Mouse (Mus musculus) intestine, postnatal 0 days (tissue): Measurements from ENCODE around the gene Cmya5. TPM values are rescaled to one million over a fixed set of nuclear protein-coding genes. Genes with fewer than 3 reads are reported as not detected.

ENCODE experiments used
- ATAC-seq: fragments of 200-750 bp; cut with Nextera tagmentation; 2 replicates; pipeline ENCODE4 v1.8.0; 2017; ENCODE audit warnings: mild to moderate bottlenecking, moderate TSS enrichment, moderate library complexity
- H3K27ac ChIP-seq: fragments of 300-500 bp; sonication (generic); 2 replicates; pipeline ENCODE4 v1.5.1; 2014; ENCODE audit warnings: mild to moderate bottlenecking, low read depth, low read length, moderate library complexity
- H3K27me3 ChIP-seq: fragments of 300-500 bp; sonication (generic); replicated peaks from 2 replicates; pipeline ENCODE4 v1.6.1; 2014; ENCODE audit warnings: low read length, mixed read lengths; ENCODE audit not compliant: control insufficient read depth, insufficient read depth
- H3K36me3 ChIP-seq: fragments of 300-500 bp; sonication (generic); 2 replicates; pipeline ENCODE4 v1.6.1; 2014; ENCODE audit warnings: mild to moderate bottlenecking, moderate library complexity; ENCODE audit not compliant: control insufficient read depth, insufficient read depth
- H3K4me1 ChIP-seq: fragments of 300-500 bp; sonication (generic); replicated peaks from 2 replicates; pipeline ENCODE4 v1.6.1; 2014; ENCODE audit warnings: antibody characterized with exemption, low read length, mixed read lengths; ENCODE audit not compliant: control insufficient read depth, insufficient read depth
- H3K4me2 ChIP-seq: fragments of 300-500 bp; sonication (generic); replicated peaks from 2 replicates; pipeline ENCODE4 v1.6.1; 2014; ENCODE audit warnings: low read depth, mild to moderate bottlenecking, moderate library complexity
- H3K4me3 ChIP-seq: fragments of 300-500 bp; sonication (generic); 2 replicates; pipeline ENCODE4 v1.5.1; 2014; ENCODE audit warnings: low read depth, low read length
- H3K9ac ChIP-seq: fragments of 300-500 bp; sonication (generic); 2 replicates; pipeline ENCODE4 v1.6.1; 2014; ENCODE audit warnings: mild to moderate bottlenecking, low read depth, low read length
- H3K9me3 ChIP-seq: fragments of 300-500 bp; sonication (generic); 2 replicates; pipeline ENCODE4 v1.6.1; 2016; ENCODE audit warnings: mixed run types; ENCODE audit not compliant: control insufficient read depth
- CTCF ChIP-seq: sonication (generic); IDR thresholded peaks from 2 replicates; pipeline ENCODE4 v1.5.1; 2016; ENCODE audit warnings: low read depth, mild to moderate bottlenecking, control low read depth, antibody characterized with exemption, moderate library complexity
- WGBS: fragments of 180-500 bp; shearing (Covaris S2); extraction: QIAGEN DNeasy Blood & Tissue Kit; methylation state at CpG from one replicate; pipeline ENCODE4 v1.1.7; 2014; 5-methylcytosine and 5-hydroxymethylcytosine counted together
- polyA plus RNA-seq: library from polyadenylated mRNA; unstranded; fragments of >200 nt; fragmentation: Nextera tagmentation; extraction: Ambion mirVana; gene quantifications from 2 replicates; pipeline ENCODE4 v1.2.1, GENCODE M21; 2015

Cmya5 gene
- polyA plus RNA-seq, 1 experiment from 2014 or later = 0.04 TPM

- H3K4me1 ChIP-seq = no peaks in the 10 kb centered on the region
- no peaks in the 10 kb centered on the region for H3K27me3 ChIP-seq
- no peak overlapping the region for H3K9ac ChIP-seq
- TF ChIP-seq CTCF = no peak
- no peak for ATAC-seq
- H3K36me3 ChIP-seq = no peaks in the 10 kb centered on the region
- H3K27ac ChIP-seq = no peak overlapping the region
- 77% methylated on average over 4 of the region's 4 CpGs for WGBS
- no peak overlapping the region for H3K4me2 ChIP-seq
- H3K9me3 ChIP-seq = no peaks in the 10 kb centered on the region
- H3K4me3 ChIP-seq = no peak overlapping the region
These were observed 137.4 kb downstream of the Cmya5 start for GRCm38 (mm10) chr13:93007078-93007477.

- H3K27ac ChIP-seq = no peak overlapping the region
- H3K9ac ChIP-seq = no peak overlapping the region
- H3K4me1 ChIP-seq = no peaks in the 10 kb centered on the region
- 84% methylated on average over 4 of the region's 4 CpGs for WGBS
- H3K27me3 ChIP-seq = no peaks in the 10 kb centered on the region
- ATAC-seq = no peak
- H3K4me3 ChIP-seq = no peak overlapping the region
- H3K9me3 ChIP-seq = no peaks in the 10 kb centered on the region
- no peak for TF ChIP-seq CTCF
- no peaks in the 10 kb centered on the region for H3K36me3 ChIP-seq
- no peak overlapping the region for H3K4me2 ChIP-seq
These were observed 138.2 kb downstream of the Cmya5 start for GRCm38 (mm10) chr13:93006347-93006746.

GRCm38 (mm10) chr13:93004003-93004402 is 140.5 kb downstream of the Cmya5 start:
- Histone ChIP-seq H3K4me2 (no peak overlapping the region), H3K9me3 (no peaks in the 10 kb centered on the region), H3K36me3 (no peaks in the 10 kb centered on the region), H3K4me1 (no peaks in the 10 kb centered on the region; the same call in 1 of the 2 replicates), H3K4me3 (no peak overlapping the region), H3K27me3 (no peaks in the 10 kb centered on the region), H3K27ac (no peak overlapping the region), H3K9ac (no peak overlapping the region)
- TF ChIP-seq CTCF = no peak
- WGBS = 72% methylated on average over 6 of the region's 6 CpGs
- no peak for ATAC-seq

- no peak overlapping the region for H3K9ac ChIP-seq
- no peak for TF ChIP-seq CTCF
- WGBS = 71% methylated on average over 2 of the region's 2 CpGs
- H3K9me3 ChIP-seq = no peaks in the 10 kb centered on the region
- H3K36me3 ChIP-seq = no peaks in the 10 kb centered on the region
- no peak overlapping the region for H3K4me3 ChIP-seq
- no peak for ATAC-seq
- H3K27ac ChIP-seq = no peak overlapping the region
- no peaks in the 10 kb centered on the region; the same call in 1 of the 2 replicates for H3K4me1 ChIP-seq
- H3K27me3 ChIP-seq = no peaks in the 10 kb centered on the region
- no peak overlapping the region for H3K4me2 ChIP-seq
These were observed 142.1 kb downstream of the Cmya5 start for GRCm38 (mm10) chr13:93002456-93002855.

- no peaks in the 10 kb centered on the region for H3K36me3 ChIP-seq
- H3K4me1 ChIP-seq = no peaks in the 10 kb centered on the region; the same call in 1 of the 2 replicates
- H3K4me3 ChIP-seq = no peak overlapping the region
- H3K9ac ChIP-seq = no peak overlapping the region
- no peaks in the 10 kb centered on the region for H3K27me3 ChIP-seq
- no peak overlapping the region for H3K4me2 ChIP-seq
- WGBS = 70% methylated on average over 12 of the region's 12 CpGs
- no peak for ATAC-seq
- TF ChIP-seq CTCF = no peak
- H3K27ac ChIP-seq = no peak overlapping the region
- H3K9me3 ChIP-seq = no peaks in the 10 kb centered on the region
These were observed 143.7 kb downstream of the Cmya5 start for GRCm38 (mm10) chr13:93000640-93001351.

- H3K27ac ChIP-seq = no peak overlapping the region
- 18% methylated on average over 9 of the region's 9 CpGs for WGBS
- no peaks in the 10 kb centered on the region for H3K36me3 ChIP-seq
- no peaks in the 10 kb centered on the region; the same call in 1 of the 2 replicates for H3K4me1 ChIP-seq
- H3K9me3 ChIP-seq = no peaks in the 10 kb centered on the region
- no peak overlapping the region for H3K4me3 ChIP-seq
- no peak overlapping the region for H3K9ac ChIP-seq
- TF ChIP-seq CTCF = no peak
- no peaks in the 10 kb centered on the region for H3K27me3 ChIP-seq
- ATAC-seq = no peak
- H3K4me2 ChIP-seq = 0 out of 2 replicates have a peak overlapping the region, but pooled peaks have one; percentile 21
These were observed 144.7 kb downstream of the Cmya5 start for GRCm38 (mm10) chr13:92999860-93000259.
